Mouse (Mus musculus): ENCODE data around the gene Kdm5b. TPM values are rescaled to one million over a fixed set of nuclear protein-coding genes. Genes with fewer than 3 reads are reported as not detected.
A peak's percentile ranks its signal among the peaks of the same experiment; 100 is the strongest.
"Not testable (repeated sequence)": the region's sequence is repeated elsewhere in the genome, so short reads cannot be mapped to it uniquely, and the experiment has no call there.

Gene Kdm5b
- polyA plus RNA-seq, 1 experiment: 10.8 TPM

DNA sequence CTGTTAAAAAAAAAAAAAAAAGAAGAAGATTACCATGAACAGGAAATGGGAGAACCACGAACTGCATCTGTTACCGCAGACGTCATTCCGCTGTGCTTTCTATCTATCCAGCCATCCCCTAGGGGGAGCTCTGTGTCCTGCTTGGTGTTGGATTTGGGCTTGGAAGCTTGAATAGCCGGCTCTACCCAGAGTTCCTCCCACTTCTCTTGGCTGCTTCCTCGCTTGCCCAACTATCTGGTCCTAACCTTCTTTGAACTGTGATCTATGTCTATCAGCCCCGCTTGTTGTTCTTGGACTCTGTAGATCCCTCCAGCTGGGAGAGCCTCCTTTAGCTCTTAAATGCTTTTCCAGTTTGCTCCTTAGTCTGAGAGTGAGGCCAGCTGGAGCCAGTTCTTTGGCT lies 41.3 kb upstream of the Kdm5b start:
- Histone ChIP-seq H3K4me3 (ENCODE audit: low read depth, low read length) (no peak overlapping the region), H3K36me3 (ENCODE audit: control insufficient read depth, insufficient read depth, low read length) (no peaks in the 10 kb centered on the region), H3K27me3 (ENCODE audit: control insufficient read depth, insufficient read depth, low read length) (no peaks in the 10 kb centered on the region), H3K27ac (ENCODE audit: insufficient read depth, low read depth, low read length) (no peak overlapping the region), H3K4me1 (ENCODE audit: control insufficient read depth, insufficient read depth, insufficient read length, low read length) (peaks cover 21% of the 10 kb centered on the region; the same call in 1 of the 2 replicates)
- TF ChIP-seq CTCF (IDR thresholded peaks at IDR 0.05; ENCODE audit: extremely low read depth, insufficient read length, insufficient replicate concordance, low read depth, low read length): peak; percentile 85; the same call in 1 of the 2 replicates
- no peak for TF ChIP-seq POLR2A (IDR thresholded peaks at IDR 0.05; ENCODE audit: low read depth, low read length)
- WGBS: 2% methylated on average over 7 of the region's 7 CpGs

DNA sequence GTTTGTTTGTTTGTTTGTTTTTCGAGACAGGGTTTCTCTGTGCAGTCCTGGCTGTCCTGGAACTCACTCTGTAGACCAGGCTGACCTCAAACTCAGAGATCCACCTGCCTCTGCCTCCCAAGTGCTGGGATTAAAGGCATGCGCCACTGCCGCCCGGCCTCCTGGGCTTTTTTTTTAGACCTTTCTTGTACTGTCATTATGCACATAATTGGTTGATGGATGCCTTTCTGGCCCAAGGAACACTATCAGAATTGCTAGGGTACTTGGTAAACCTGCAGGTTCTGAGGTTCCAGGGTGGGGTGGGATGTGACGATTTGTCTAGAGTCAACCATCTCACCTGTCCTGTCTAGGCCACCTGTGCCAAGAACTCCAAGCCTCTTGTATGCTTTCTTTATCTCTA lies 40.8 kb upstream of the Kdm5b start:
- not testable (repeated sequence) for H3K4me3 ChIP-seq (ENCODE audit: low read depth, low read length); H3K27me3 ChIP-seq (ENCODE audit: control insufficient read depth, insufficient read depth, low read length); H3K27ac ChIP-seq (ENCODE audit: insufficient read depth, low read depth, low read length); H3K36me3 ChIP-seq (ENCODE audit: control insufficient read depth, insufficient read depth, low read length)
- 83% methylated on average over 5 of the region's 5 CpGs for WGBS
- H3K4me1 ChIP-seq (ENCODE audit: control insufficient read depth, insufficient read depth, insufficient read length, low read length): peaks cover 26% of the 10 kb centered on the region; the same call in 1 of the 2 replicates

DNA sequence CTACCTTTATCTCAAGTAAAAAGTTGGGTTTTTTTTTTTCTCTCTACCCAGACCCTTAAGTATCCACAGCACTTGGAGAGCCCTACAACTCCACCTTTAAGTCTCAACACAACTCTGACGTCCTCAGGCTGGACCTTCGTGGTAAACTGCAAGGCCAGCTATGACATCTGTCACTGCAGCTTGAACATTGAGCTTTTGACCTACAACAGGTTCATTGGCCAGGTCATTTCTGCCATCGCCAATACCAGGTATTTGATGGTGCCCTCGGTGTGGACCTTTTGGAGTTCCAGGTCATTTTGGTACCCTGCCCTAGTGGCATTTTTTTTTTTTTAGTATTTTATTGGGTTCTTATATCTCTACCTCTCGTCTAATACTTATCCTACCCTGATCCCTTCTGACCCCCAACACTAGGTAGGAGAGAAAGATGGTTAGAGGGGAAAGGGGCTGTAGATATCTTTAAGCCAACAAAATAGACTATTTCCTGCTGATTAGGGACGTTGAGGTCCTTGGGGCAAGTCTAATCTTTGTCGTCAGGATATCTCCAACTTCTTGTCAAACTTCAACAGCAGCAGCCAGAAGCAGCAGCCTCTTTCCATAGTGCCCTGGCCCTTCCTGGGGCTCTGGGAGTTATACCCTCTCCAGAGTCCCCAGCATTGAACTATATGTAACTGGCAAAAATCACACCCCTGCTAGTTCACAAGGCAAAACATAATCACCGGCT lies 39.8 kb upstream of the Kdm5b start:
- Histone ChIP-seq H3K36me3 (ENCODE audit: control insufficient read depth, insufficient read depth, low read length) (no peaks in the 10 kb centered on the region), H3K27me3 (ENCODE audit: control insufficient read depth, insufficient read depth, low read length) (no peaks in the 10 kb centered on the region), H3K27ac (ENCODE audit: insufficient read depth, low read depth, low read length) (peak overlapping the region; percentile 92), H3K4me1 (ENCODE audit: control insufficient read depth, insufficient read depth, insufficient read length, low read length) (peaks cover 27% of the 10 kb centered on the region; the same call in 1 of the 2 replicates), H3K4me3 (ENCODE audit: low read depth, low read length) (no peak overlapping the region)
- 48% methylated on average over 8 of the region's 8 CpGs for WGBS
- TF ChIP-seq POLR2A (IDR thresholded peaks at IDR 0.05; ENCODE audit: low read depth, low read length): no peak
- TF ChIP-seq CTCF (IDR thresholded peaks at IDR 0.05; ENCODE audit: extremely low read depth, insufficient read length, insufficient replicate concordance, low read depth, low read length): no peak

DNA sequence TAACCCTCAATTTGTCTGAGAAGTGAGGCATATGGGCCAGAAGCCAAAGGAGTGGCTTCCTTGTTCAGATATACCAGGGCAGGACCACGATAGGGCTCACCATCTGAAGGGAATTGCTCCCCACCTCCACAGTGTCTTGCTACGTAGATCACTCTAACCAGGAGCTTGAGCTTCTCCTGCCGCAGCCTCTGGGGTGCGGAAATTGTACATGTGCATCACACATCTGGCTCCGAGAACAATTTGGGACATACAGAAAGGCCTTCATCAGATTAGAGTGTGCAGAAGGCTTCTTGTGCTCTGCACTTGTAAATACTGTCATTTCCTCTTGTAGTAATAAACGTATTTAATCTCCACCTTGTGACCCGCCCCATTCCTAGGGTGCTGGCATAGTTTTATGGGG lies 38.8 kb upstream of the Kdm5b start:
- WGBS: 32% methylated on average over 7 of the region's 7 CpGs

DNA sequence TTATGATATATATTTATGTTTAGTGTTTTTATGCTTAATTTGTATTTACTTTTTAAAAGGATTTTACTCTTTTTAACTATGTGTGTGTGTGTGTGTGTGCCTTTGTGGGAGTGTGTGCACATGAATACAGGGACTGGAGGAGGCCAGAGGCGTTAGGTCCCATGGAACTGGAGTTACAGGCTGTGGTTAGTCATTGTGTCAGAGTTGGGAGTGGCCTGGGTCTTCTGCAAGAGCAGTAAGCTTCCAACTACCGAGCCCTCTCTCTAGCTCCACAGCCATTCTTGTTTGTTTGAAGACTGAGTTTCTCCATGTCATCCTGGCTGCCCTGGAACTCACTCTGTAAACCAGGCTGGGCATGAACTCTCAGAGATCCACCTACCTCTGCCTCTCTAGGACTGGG lies 37.6 kb upstream of the Kdm5b start:
- H3K4me3 ChIP-seq (ENCODE audit: low read depth, low read length): no peak overlapping the region
- 26% methylated on average over 2 of the region's 2 CpGs for WGBS
- H3K36me3 ChIP-seq (ENCODE audit: control insufficient read depth, insufficient read depth, low read length): no peaks in the 10 kb centered on the region
- no peaks in the 10 kb centered on the region for H3K27me3 ChIP-seq (ENCODE audit: control insufficient read depth, insufficient read depth, low read length)
- TF ChIP-seq POLR2A (IDR thresholded peaks at IDR 0.05; ENCODE audit: low read depth, low read length): no peak
- no peak for TF ChIP-seq CTCF (IDR thresholded peaks at IDR 0.05; ENCODE audit: extremely low read depth, insufficient read length, insufficient replicate concordance, low read depth, low read length)
- peak overlapping the region; percentile 71 for H3K27ac ChIP-seq (ENCODE audit: insufficient read depth, low read depth, low read length)
- peaks cover 31% of the 10 kb centered on the region; the same call in 1 of the 2 replicates for H3K4me1 ChIP-seq (ENCODE audit: control insufficient read depth, insufficient read depth, insufficient read length, low read length)

More for the DNA sequence above, 38.8 kb upstream of the Kdm5b start:
- peak overlapping the region; percentile 92 for H3K27ac ChIP-seq (ENCODE audit: insufficient read depth, low read depth, low read length)
- TF ChIP-seq POLR2A (IDR thresholded peaks at IDR 0.05; ENCODE audit: low read depth, low read length) (no peak), CTCF (IDR thresholded peaks at IDR 0.05; ENCODE audit: extremely low read depth, insufficient read length, insufficient replicate concordance, low read depth, low read length) (no peak)
- H3K4me1 ChIP-seq (ENCODE audit: control insufficient read depth, insufficient read depth, insufficient read length, low read length): peaks cover 27% of the 10 kb centered on the region; the same call in 1 of the 2 replicates
- H3K27me3 ChIP-seq (ENCODE audit: control insufficient read depth, insufficient read depth, low read length): no peaks in the 10 kb centered on the region
- no peak overlapping the region for H3K4me3 ChIP-seq (ENCODE audit: low read depth, low read length)
- no peaks in the 10 kb centered on the region for H3K36me3 ChIP-seq (ENCODE audit: control insufficient read depth, insufficient read depth, low read length)

DNA sequence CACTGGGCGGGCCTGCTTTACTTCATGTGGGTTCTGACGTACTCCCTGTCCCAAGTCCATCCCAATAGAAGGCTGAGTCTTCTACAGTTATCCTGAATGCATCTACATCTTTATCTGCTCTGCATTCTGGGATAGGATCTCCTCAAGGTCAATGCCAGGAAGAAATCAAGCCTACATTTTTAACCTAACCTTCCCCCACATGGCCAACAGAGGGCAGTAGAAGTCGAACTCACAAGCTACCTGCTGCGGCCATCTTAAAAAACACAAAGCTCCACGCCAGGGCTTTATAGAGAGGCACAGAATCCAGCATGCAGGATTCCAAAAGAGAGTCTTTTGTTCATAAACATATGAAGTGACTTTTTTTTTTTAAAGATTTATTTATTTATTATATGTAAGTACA lies 35.5 kb upstream of the Kdm5b start:
- Histone ChIP-seq H3K4me3 (ENCODE audit: low read depth, low read length) (no peak overlapping the region), H3K36me3 (ENCODE audit: control insufficient read depth, insufficient read depth, low read length) (no peaks in the 10 kb centered on the region), H3K27me3 (ENCODE audit: control insufficient read depth, insufficient read depth, low read length) (no peaks in the 10 kb centered on the region), H3K4me1 (ENCODE audit: control insufficient read depth, insufficient read depth, insufficient read length, low read length) (peaks cover 30% of the 10 kb centered on the region; the same call in 1 of the 2 replicates), H3K27ac (ENCODE audit: insufficient read depth, low read depth, low read length) (0 out of 2 replicates have a peak overlapping the region, but pooled peaks have one; percentile 64)
- WGBS: 79% methylated on average over 5 of the region's 5 CpGs
- TF ChIP-seq POLR2A (IDR thresholded peaks at IDR 0.05; ENCODE audit: low read depth, low read length) (no peak), CTCF (IDR thresholded peaks at IDR 0.05; ENCODE audit: extremely low read depth, insufficient read length, insufficient replicate concordance, low read depth, low read length) (peak; percentile 34; the same call in 1 of the 2 replicates)

DNA sequence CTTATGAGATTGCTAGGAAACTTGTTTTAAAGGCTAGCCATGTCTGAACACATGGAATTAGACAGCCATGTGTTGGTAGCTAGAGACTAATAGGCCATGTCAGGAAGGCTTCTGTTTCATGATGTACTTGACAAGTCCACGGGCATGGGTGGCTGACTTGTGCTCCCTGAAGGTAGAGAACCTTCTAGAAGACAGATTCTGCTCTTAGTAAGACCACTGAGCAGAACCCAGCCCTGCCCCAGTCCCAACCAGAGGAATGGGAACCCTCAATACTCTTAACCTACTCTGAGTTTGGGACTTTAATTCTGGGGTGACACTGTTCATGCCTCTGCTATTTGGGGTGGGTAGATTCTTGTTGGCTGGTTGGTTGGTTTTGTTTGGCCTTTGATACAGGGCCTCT lies 35.0 kb upstream of the Kdm5b start:
- WGBS: 96% methylated on average over 1 of the region's 1 CpGs
- Histone ChIP-seq H3K4me3 (ENCODE audit: low read depth, low read length) (no peak overlapping the region), H3K4me1 (ENCODE audit: control insufficient read depth, insufficient read depth, insufficient read length, low read length) (peaks cover 30% of the 10 kb centered on the region; the same call in 1 of the 2 replicates), H3K36me3 (ENCODE audit: control insufficient read depth, insufficient read depth, low read length) (no peaks in the 10 kb centered on the region), H3K27ac (ENCODE audit: insufficient read depth, low read depth, low read length) (no peak overlapping the region), H3K27me3 (ENCODE audit: control insufficient read depth, insufficient read depth, low read length) (no peaks in the 10 kb centered on the region)
- TF ChIP-seq POLR2A (IDR thresholded peaks at IDR 0.05; ENCODE audit: low read depth, low read length): no peak
- TF ChIP-seq CTCF (IDR thresholded peaks at IDR 0.05; ENCODE audit: extremely low read depth, insufficient read length, insufficient replicate concordance, low read depth, low read length): no peak
